ENCODE assay signal across 10 mouse cellular contexts in the genomic region with DNA sequence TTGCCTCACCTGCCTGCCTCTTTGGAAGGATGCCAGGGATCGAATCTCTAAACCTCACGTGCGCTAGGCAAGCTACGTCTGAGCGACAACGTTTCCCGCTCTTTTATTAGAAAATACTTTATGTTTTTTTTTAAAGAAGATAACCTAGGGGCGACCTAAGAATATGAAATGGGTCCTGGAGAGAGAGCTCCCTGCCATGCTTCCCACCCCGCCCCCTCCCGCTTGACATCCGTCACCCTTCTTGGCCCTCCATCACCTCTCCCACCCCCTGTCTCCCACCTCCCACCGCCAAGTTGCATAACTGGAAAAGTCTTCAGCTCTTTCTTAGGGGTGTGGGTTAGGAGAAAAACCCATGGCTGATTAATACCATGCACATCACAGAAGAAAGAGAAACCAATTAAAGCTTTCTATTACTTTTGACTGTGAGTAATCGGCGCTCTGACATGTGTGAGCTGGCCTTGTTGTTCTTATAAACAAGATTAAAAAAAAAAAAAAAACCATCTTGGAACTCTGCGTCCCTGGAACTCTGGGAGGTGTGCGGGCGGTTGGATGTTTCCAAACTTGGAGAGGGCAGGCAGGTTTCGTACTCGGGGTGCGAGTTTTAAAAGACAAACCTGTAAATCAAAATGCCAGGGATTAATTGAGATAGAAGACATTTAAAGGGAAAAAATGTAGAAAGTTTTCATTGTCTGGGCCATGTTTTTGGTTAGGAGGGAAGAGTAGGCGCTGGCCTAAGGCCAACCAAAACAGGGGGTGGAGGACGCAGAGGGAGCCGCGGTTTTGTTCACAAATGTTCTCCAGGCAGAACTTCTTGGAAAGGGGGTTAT.
DNase-seq lines count a peak whose midpoint lies in the region; ATAC-seq and TF ChIP-seq lines count a peak whose summit lies in the region.
"Had no signal": no experiment of that assay in that cellular context is flagged by ENCODE, and none has a peak within 500 bp of the region (broad histone marks: within the 10 kb centered on the region; RNA-seq: fewer than 3 reads in every experiment).

No protein-coding gene starts in this region.

- TF ChIP-seq CTCF in heart, postnatal 0 days (IDR thresholded peaks at IDR 0.05; ENCODE audit: low read depth), result no peak

- H3K27ac ChIP-seq in heart, postnatal 0 days (ENCODE audit: low read depth), result peak overlapping the region; percentile 39; the same call in 1 of the 2 replicates
- H3K27ac ChIP-seq in limb, embryonic 15.5 days, result peak overlapping the region; percentile 61
- no peak overlapping the region for H3K27ac ChIP-seq in midbrain, embryonic 11.5 days (ENCODE audit: low read depth, low read length)

- no peak for TF ChIP-seq EP300 in heart, postnatal 0 days (IDR thresholded peaks at IDR 0.05; ENCODE audit: low read depth)

- H3K27me3 ChIP-seq in heart, postnatal 0 days (ENCODE audit: control insufficient read depth, insufficient read depth, low read length), result no peaks in the 10 kb centered on the region
- no peaks in the 10 kb centered on the region for H3K27me3 ChIP-seq in limb, embryonic 15.5 days
- H3K27me3 ChIP-seq in midbrain, embryonic 11.5 days (ENCODE audit: control insufficient read depth, insufficient read depth, low read length), result no peaks in the 10 kb centered on the region

- H3K4me3 ChIP-seq in heart, postnatal 0 days (ENCODE audit: low read depth, low read length), result no peak overlapping the region
- H3K4me3 ChIP-seq in limb, embryonic 15.5 days, result no peak overlapping the region
- no peak overlapping the region for H3K4me3 ChIP-seq in midbrain, embryonic 11.5 days (ENCODE audit: low read depth, low read length)

- no peak for ATAC-seq in heart, postnatal 0 days (ENCODE audit: insufficient read depth, low read depth)
- peak; percentile 35; the same call in 1 of the 2 replicates for ATAC-seq in limb, embryonic 15.5 days (ENCODE audit: insufficient number of reproducible peaks, low FRiP score, low TSS enrichment, low read depth)
- ATAC-seq in midbrain, embryonic 11.5 days (ENCODE audit: low FRiP score), result no peak
- ATAC-seq in frontal cortex, adult (ENCODE audit: low TSS enrichment), result no peak
- ATAC-seq: inflammation-experienced regulatory T-cells, adult 6 months had no signal

- DNase-seq in gastrocnemius, adult 8-10 months (ENCODE audit: low spot score in 2 of 2), result peak; percentile 35 to 49
- DNase-seq in gastrocnemius, postnatal 4 days (ENCODE audit: low spot score in 2 of 2), result no peak
- peak; percentile 58 to 61 for DNase-seq in adrenal gland, adult 18-20 months (ENCODE audit: low spot score in 2 of 2)
- no peak for DNase-seq in heart, postnatal 0 days (ENCODE audit: low spot score)
- DNase-seq in midbrain, embryonic 11.5 days (ENCODE audit: low spot score, missing footprints), result no peak
- no peak for DNase-seq in cerebellum, adult 11-12 months
- DNase-seq: right cerebral cortex, postnatal 25 days had no signal

- WGBS in heart, postnatal 0 days, result 69% methylated on average over 24 of the region's 24 CpGs
- 36% methylated on average over 24 of the region's 24 CpGs for WGBS in limb, embryonic 15.5 days
- WGBS in midbrain, embryonic 11.5 days, result 87% methylated on average over 24 of the region's 24 CpGs

- H3K36me3 ChIP-seq in heart, postnatal 0 days (replicated peaks; ENCODE audit: control insufficient read depth, insufficient read depth, low read length), result no peaks in the 10 kb centered on the region
- no peaks in the 10 kb centered on the region for H3K36me3 ChIP-seq in limb, embryonic 15.5 days
- H3K36me3 ChIP-seq in midbrain, embryonic 11.5 days (ENCODE audit: control insufficient read depth, insufficient read depth, low read length), result no peaks in the 10 kb centered on the region

- 0 out of 2 replicates have a peak, but pooled peaks cover 4% of the 10 kb centered on the region for H3K9me3 ChIP-seq in heart, postnatal 0 days (replicated peaks; ENCODE audit: control insufficient read depth, low read length)
- 0 out of 2 replicates have a peak, but pooled peaks cover 4% of the 10 kb centered on the region for H3K9me3 ChIP-seq in limb, embryonic 15.5 days
- peaks cover 2% of the 10 kb centered on the region; the same call in 1 of the 2 replicates for H3K9me3 ChIP-seq in midbrain, embryonic 11.5 days (ENCODE audit: control insufficient read depth, low read length)

- no peak overlapping the region for H3K9ac ChIP-seq in heart, postnatal 0 days (replicated peaks; ENCODE audit: low read depth, low read length)
- no peak overlapping the region for H3K9ac ChIP-seq in limb, embryonic 15.5 days
- H3K9ac ChIP-seq in midbrain, embryonic 11.5 days (ENCODE audit: low read length), result no peak overlapping the region

- no peak overlapping the region for H3K4me2 ChIP-seq in heart, postnatal 0 days (ENCODE audit: low read depth, low read length)
- H3K4me2 ChIP-seq in limb, embryonic 15.5 days, result peak overlapping the region; percentile 19; the same call in 1 of the 2 replicates
- no peak overlapping the region for H3K4me2 ChIP-seq in midbrain, embryonic 11.5 days

- H3K4me1 ChIP-seq in heart, postnatal 0 days (ENCODE audit: control insufficient read depth, insufficient read depth), result no peaks in the 10 kb centered on the region
- H3K4me1 ChIP-seq in limb, embryonic 15.5 days, result peaks cover 34% of the 10 kb centered on the region
- no peaks in the 10 kb centered on the region for H3K4me1 ChIP-seq in midbrain, embryonic 11.5 days (ENCODE audit: control insufficient read depth, insufficient read depth, low read length)

Comparison
In these comparisons a context has a peak if more than half of its experiments do, and no peak if none do; other contexts are left out.
1. DNase-seq: peak in gastrocnemius, adult 8-10 months (2 of 2) and adrenal gland, adult 18-20 months (2 of 2); none in gastrocnemius, postnatal 4 days (0 of 2), heart, postnatal 0 days (single experiment), midbrain, embryonic 11.5 days (single experiment) and cerebellum, adult 11-12 months (single experiment).